In the genomic region with DNA sequence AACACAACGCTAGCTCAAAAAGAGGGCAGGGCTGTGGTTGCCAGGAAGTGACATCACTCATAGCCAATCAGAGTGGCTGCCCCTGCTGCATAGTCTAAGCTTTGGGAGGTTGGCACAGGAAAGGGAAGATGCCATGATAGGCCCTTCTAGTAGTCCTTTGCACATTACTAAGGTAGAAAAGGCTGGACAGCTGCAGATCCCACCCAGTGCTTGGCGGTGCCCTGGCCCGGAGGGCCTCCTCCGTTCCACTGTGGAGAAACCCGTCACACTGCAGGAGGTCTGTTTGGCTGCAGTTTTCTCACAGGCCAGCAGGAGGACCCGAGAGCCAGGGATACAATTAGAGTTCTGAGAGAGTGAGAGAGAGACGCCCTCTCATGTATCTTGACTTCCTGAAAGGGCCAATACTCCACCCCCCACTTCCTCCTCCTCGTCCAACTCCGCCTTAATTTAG, we compare ENCODE assay signal across 8 mouse cellular contexts. TPM values are rescaled to one million over a fixed set of nuclear protein-coding genes. Genes with fewer than 3 reads are reported as not detected.
DNase-seq lines count a peak whose midpoint lies in the region; ATAC-seq lines count a peak whose summit lies in the region.

No protein-coding gene starts in this region.

- DNase-seq in WW6 (ENCODE audit: low read depth, low spot score) = peak; percentile 59
- DNase-seq in gastrocnemius, postnatal 10 days = peak; percentile 78
- DNase-seq in induced T-regulatory cell, adult 2 months (ENCODE audit: low read depth) = peak; percentile 94
- DNase-seq in left cerebral cortex, adult 8-10 months (ENCODE audit: low spot score in 2 of 2) = peak; percentile 85 to 90
- peak; percentile 90 for DNase-seq in right cerebral cortex, postnatal 10 days (ENCODE audit: low spot score in 2 of 2)
- DNase-seq in urinary bladder, postnatal 14 days (ENCODE audit: low spot score) = peak; percentile 87

- ATAC-seq in common myeloid progenitor, adult 5-6 weeks (replicated peaks; ENCODE audit: low read depth, poor library complexity, severe bottlenecking) = peak; percentile 97
- peak; percentile 95 for ATAC-seq in megakaryocyte, adult 5-6 weeks (ENCODE audit: poor library complexity, severe bottlenecking)

RNA-seq across cellular contexts. Expression of gene Mdfi, which starts 38.9 kb away (rescaled TPM):
- total RNA-seq in common myeloid progenitor, adult 5-6 weeks (2017) = 8.5 and 9.2 TPM in 2 replicates
- total RNA-seq in gastrocnemius, postnatal 10 days (2021) = 10 to 100 TPM in 1 of 2 experiments, 1 to 10 TPM in 1; 7.2 to 10.0 TPM
- 1 to 10 TPM in 1 of 4 experiments, under 1 TPM in 3; 0.43 to 1.2 (median 0.58) TPM for total RNA-seq in left cerebral cortex, adult 8-10 months (2022)
- total RNA-seq in megakaryocyte, adult 5-6 weeks (2015) = not detected in 2 replicates
- not detected in 2 replicates for total RNA-seq in megakaryocyte, adult 5-6 weeks (2017)

RNA-seq across cellular contexts. Expression of gene Foxp4, which starts 51.1 kb away (rescaled TPM):
- total RNA-seq in common myeloid progenitor, adult 5-6 weeks (2017) = 1.8 and 3.7 TPM in 2 replicates
- 10 to 100 TPM; 10.2 to 16.1 TPM for total RNA-seq in gastrocnemius, postnatal 10 days (2021)
- 10 to 100 TPM; 39.9 to 63.6 (median 49.6) TPM for total RNA-seq in left cerebral cortex, adult 8-10 months (2022)
- 7.1 and 8.8 TPM in 2 replicates for total RNA-seq in megakaryocyte, adult 5-6 weeks (2015)
- total RNA-seq in megakaryocyte, adult 5-6 weeks (2017) = 1.1 and 2.2 TPM in 2 replicates

Comparison
In these comparisons a context has a peak if more than half of its experiments do, and no peak if none do; other contexts are left out.
1. Peak in every context shown above with its lines: DNase-seq and ATAC-seq.